Mouse (Mus musculus): Measurements from ENCODE around the gene D630039A03Rik. TPM values are rescaled to one million over a fixed set of nuclear protein-coding genes. Genes with fewer than 3 reads are reported as not detected.
"Not testable (repeated sequence)": the region's sequence is repeated elsewhere in the genome, so short reads cannot be mapped to it uniquely, and the experiment has no call there.

D630039A03Rik gene
- total RNA-seq, 2 experiments from 2014 or later: 0.17 to 0.23 TPM

DNA sequence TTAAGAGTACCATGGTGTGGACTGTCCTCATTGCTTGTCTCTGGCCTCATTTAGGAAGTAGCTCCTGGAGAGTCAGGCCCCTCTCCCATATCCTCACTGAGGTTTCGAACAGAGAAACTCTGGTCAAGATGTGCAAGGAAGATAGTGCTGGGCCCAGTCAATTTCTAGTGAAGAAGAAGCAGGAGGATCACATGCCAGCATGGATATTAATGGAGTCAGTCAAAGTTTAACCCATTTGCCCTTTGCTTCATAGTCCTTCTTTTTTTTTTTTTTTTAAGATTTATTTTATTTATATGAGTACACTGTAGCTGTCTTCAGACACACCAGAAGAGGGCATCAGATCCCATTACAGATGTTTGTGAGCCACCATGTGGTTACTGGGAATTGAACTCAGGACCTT, 27.1 kb downstream of the D630039A03Rik start:
- not testable (repeated sequence) for DNase-seq

DNA sequence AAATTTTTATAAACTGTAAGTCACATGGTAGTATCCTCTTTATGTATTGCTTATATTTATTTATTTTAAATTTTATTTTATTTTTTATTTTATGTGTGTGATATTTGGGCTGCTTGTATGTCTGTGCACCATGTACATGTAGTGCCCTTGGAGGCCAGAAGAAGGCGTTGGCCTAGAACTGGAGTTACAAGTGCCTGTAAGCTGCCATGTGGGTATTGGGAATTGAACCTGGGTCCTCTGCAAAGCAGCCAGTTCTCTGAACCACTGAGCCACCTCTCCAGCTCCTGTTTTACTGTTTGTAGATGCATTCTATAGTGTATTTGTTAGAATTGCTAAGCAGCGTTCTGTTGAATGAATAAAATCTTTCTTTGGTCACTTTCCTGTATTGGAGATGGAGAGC, 27.9 kb downstream of the D630039A03Rik start:
- DNase-seq: no peak

DNA sequence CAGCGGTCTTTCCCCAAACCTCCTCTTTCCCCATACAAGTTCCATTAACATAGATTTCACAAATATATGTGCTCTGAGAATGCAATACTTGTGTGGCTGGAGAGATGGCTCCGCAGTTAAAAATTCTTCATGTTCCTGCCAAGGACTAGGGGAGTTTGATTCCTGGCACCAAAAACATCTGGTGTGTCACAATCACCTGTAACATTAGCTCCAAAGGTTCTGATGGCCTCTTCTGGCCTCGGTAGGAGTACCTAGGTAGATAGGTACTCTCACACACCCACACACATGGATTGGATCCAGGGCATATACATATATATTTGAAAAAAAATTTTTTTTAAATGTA, 29.2 kb downstream of the D630039A03Rik start:
- DNase-seq: no peak

DNA sequence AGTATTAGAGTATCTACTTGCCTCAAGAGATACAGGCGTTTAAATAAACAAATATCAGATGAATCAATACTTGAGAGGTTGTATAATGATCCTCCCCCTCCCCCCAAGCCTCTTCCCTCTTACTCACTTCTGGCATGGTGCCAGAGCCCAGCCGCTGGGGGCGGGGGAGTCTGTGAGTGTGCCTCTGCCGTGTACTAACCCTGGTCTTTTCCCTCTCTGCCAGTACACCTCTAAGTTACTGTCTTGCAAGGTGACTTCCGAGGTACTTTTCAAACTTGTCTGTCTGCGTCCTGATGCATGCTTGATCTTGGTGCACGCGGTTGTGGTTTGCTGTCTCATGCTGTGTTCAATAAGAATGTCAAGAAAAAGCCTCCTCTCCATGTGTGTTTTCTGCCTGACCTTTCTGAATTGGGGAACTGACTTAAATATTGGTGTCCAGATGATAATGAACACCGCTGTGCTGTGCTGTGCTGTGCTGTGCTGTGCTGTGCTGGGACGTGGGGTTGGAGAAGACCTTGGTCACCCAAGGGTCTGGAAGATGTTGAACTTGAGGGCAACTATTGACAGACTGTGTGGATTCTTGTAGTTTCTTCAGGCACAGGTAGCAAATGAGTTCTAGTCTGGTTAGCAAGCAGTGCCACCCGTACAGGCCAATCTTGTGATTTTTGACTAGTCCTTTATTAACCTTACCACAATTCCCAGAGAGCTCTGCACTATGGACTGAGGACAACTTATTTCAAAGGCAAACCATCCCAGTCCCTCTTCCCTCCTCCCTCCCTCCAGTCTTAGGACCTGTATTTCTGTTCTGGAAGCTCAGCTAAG, 29.8 kb downstream of the D630039A03Rik start:
- DNase-seq: peak; percentile 31 to 60

DNA sequence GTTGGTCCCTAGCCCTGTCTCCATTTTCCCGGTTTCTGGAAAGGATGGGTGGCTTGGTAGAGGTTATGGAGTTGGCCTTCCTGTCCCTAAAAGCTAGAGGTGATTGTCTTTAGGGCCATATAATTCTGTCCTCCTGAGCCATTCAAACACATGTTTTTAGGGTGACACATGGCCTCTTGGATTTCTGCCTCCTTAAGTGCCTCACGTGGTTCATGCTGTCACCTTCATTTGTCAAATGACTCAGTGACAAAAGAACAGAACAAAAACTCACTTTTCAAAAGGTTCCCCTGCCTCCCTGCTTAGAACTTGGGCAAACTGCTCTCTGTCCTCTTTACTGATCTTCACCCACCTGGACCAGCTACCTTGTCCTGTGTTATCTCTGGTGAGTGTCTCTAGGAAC, 30.9 kb downstream of the D630039A03Rik start:
- no peak for DNase-seq

DNA sequence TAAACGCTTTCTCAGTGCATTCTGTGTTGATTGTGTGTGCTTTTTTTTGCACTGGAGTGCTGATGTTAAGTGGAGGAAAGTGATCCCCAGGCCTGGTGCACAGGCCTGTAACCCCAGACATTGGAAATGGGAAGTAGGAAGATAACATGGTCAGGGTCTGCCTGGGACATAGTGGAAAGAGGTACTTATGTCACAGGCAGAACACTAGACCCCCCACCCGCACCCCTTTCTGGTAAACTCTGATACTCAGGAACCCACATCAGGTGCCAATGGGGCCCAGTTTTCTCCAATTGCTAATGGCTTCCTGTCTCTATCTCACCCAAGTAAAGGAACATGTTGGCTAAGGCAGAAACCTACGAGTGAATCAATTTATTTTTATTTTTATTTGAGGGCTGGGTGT, 31.6 kb downstream of the D630039A03Rik start:
- DNase-seq: no peak

DNA sequence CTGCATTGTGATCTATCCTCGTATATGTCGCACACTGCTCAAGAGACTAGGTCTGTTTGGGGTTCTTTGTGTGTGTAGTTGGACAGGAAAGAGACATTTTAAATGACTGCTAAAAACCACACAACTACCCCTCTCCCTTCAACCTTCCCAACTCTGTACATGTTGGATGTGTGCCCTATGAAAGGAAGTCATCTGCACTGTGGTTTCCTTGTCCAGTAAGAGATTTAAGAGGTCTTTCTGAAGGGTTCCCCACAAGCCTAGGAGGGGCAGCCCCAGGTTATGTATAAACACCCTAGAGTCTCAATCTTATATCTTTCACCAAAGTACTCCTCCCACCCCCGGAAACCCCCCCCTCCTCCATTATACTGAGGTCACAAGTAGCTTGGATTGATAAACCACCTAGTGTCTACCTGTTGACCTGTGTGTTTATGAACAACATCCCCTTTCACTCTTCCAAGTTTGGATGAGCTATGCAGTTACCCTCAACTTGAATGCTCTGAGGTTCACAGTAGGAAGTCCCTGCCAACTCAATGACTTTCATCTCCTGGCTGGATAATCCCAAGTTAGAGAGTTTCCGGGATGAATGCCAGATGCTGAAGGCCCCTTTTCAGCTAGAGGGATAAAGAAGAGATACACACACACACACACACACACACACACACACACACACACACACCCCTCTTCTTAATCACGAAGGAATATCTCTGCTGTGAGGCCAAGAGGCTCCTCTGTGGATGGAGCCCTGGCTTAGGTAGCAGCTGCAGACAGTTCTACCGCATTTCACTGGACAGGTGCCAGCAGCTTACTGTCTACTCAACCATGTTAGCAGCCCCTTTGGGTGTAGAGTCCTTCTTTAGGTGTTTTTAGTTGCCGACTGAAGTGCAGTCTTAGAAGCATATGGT, 32.3 kb downstream of the D630039A03Rik start:
- DNase-seq: peak; percentile 55 to 64

DNA sequence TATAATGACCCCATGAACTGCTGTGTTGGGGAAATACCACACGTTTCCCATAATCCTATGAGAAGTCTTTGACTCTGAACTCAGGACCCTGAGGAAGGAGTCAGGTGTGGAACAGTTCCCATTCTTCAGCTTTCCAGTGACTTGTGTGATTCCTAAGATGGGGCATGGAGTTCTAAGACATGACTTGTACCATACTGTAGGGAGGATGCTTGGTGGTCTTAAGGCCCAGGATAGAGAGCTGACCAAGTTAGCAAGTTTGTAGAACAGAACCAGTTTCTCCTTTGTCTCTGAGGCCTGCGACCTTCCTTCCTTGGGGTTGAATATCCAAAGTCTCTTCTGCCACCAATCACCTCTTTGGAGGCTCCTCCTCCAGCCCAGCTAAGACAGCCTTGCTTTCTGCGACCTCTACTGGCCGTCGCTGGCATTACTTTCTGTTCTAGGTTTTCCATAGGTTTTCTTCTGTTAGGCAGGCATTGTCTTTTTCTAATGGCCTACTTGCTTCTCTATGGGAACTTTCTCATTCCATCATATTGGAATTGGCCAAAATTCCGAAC, 36.2 kb downstream of the D630039A03Rik start:
- peak; percentile 78 to 93 for DNase-seq

DNA sequence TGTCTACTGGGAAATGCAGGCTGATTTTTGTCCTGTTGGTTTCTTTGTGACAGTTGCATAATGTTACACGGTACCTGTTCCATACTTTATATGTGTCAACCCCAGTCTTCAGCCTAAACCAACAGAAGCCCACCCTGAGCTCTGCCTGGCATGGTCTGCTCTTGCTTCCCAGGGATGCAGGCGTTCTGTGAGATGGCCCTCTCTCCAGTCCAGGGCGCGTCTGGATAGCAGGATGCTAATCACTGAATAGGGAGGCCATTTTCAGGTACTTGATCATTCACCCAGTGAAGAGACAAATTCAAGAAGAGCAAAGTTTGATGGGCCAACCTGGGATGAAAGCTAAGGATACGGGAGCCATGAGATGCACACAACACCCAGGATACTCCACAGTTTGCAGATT, 37.0 kb downstream of the D630039A03Rik start:
- DNase-seq: no peak

DNA sequence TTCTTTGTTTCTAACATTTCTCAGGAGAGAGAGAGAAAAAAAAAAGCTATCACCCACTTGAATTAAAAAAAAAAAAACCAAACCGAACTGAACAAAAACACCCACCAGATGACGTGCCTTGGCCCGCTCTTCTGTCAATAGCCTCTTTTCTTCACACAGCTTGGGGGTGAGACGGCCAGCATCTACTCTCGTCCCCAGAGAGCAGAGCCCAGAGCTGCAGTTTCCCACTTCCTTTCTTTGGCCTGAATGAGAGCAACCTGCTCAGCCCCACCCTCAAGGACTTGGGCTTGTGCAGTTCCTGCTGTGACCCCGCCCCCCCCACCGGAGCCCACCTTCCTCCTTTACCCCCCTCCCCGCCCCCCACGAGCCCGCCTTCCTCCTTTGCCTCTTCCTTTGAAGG, 48.6 kb downstream of the D630039A03Rik start:
- peak in 1 of 2 experiments; percentile 37 for DNase-seq

DNA sequence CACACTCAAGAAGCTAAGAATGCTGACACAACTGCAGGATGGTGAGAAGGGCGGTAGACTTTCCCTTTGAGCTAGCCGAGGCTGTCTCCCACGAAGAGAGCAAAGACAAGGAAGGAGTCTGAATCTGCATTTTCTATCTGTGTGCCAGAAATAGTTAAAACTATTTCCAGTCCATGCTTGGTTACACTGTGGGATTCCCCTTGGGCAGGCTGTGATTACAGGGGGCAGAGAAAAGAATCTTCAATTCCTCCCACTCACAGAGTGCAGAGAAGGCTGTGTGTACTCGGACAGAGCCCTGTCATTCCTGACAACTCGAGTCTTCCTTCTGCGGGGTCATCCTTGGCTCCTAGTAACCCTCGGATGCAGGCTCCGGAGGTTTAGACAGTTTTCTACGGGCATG, 49.1 kb downstream of the D630039A03Rik start:
- DNase-seq: no peak

DNA sequence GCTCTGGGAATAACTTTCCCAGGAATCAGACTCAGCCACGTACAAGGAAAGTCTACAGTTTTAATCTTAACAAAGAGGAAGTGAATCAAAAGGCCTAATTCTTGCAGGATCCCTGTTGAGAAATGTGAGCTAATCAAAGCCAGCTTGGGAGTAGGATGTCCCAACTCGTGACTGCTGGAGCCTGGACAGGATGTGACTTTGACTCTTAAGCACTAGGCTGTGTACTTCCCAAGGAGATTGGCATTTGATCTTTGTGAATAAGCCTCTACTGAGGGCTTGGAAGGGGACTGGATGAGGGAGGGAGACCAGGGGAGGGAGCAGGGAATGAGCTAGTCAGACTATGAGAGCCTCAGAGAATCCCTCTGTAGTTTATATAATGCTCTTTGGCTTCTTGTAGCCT, 50.0 kb downstream of the D630039A03Rik start:
- DNase-seq: peak; percentile 72 to 86

DNA sequence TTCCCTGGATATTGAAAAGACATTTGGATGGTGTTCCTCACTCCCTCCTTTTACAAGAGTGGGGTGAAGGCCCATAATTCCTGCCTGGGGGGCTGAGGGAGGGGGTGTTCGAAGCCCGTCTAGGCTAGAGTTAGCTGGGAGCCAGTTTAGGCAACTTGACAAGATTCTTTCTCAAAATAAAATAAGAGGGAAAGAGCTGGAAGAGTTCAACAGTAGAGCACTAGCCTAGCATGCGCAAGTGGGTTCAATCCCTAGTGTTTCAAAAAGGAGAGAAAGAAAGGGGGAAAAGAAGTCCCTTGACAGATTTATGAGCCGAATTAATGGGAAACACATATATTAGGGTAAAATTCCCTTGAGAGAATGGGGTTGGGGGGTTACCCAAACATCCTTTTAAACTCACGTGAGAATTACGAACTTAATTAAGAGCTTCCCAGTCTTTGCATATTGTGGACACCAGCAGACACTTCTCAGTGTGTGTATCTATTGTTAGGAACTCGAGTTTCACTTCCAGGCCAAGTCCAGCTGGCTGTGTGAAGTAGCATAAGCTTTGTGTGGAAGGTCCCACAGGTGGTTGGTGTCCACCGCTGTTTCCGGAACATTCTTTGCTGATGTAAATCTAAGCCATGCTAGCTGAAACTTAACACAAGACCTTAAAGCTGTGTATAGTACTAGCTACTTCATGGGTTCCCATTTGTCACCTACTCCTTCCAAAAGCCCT, 53.7 kb downstream of the D630039A03Rik start:
- DNase-seq: no peak

DNA sequence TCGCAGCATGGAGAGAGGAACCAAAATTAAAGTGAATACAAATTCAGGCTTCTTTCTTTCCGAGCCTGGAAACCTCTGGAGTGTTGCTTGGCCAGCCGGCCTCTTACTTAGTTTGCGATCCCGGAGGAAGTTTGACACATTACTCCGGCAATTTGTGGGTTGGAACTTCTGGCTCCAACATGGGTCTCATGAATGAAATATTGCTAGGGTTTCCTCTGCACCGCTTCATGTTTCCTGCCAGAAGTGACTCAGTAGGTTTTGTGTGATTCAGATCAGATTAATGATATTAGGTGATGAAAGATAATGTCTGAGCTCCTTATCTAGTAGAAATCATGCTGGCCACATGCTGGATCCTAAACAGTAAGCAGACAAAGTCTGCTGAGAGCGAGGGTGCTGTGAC, 54.2 kb downstream of the D630039A03Rik start:
- peak in 1 of 2 experiments; percentile 54 for DNase-seq

DNA sequence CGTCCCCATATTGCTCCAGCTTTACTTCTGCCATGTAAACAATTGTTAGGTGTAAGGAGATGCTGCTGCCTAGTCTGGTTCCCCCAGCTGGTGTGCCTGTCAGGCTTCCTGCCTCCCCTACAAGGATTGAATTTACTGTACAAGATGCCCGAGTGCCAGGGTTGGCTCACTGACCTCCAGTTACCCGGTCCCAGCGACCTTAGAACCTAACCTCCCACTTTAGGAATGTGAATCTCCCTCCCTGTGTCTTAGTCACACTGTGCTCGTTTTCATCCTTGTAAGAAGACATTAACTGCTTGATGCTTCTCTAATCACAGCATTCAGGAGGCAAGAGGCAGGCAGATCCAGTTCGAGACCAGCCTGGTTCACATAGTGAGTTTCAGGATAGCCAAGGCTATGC, 54.9 kb downstream of the D630039A03Rik start:
- DNase-seq: no peak

DNA sequence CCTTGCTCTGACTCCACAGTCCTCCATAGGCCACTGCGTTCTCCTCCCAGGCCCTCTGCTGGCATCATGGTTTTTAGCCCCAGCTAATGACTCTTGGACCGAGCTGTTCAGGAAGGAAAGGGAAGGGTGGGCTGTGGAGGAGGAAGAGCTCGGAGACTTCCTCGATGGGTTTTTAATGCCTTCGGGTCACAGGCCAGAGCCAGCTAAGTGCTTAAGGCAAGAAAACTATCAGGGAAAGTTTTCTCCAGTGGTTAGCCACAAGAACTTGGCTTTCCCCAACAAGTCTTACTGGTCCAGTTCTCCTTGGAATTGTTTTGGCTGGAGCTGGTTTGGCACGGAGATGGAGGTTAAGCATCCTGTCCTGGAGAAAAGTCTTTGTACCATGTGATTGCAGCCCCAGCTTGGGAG, 55.9 kb downstream of the D630039A03Rik start:
- peak; percentile 79 to 91 for DNase-seq

Other genes starting within 250 kb of the D630039A03Rik start
- gene Akap2, start 198.6 kb downstream of the D630039A03Rik start, total RNA-seq (2021): 10 to 100 TPM; 90.7 to 99.5 TPM
- gene Txn1, start 40.1 kb upstream of the D630039A03Rik start, total RNA-seq (2021): 100 to 1,000 TPM; 115 to 116 TPM
- not detected for gene Txndc8, start 92.8 kb upstream of the D630039A03Rik start, total RNA-seq (2021)